Mouse (Mus musculus): ENCODE data around the gene Gm9844.

DNA sequence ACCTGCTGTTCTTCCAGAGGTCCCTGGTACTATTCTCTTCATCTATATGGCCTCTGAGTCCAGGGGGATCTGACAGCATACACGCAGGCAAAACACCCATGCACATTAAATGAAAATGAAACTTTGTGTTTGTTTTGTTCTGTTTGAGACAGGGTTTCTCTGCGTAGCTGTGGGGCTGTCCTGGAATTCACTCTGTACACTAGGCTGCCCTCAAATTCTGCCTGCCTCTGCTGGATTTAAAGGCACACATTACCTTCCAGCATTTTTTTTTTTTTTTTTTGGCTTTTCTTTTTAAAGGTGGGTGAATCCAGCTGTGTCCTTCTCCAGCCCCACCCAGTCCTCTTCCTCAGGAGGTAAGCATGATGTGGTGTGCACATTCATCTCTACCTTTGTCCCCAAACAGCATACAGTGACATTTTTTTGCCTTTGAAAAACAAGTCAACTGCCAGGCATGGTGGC is 30.1 kb downstream of the Gm9844 start:
- TF ChIP-seq EP300 (IDR thresholded peaks at IDR 0.05; ENCODE audit: low read depth) (no peak), CTCF (IDR thresholded peaks at IDR 0.05; ENCODE audit: low read depth) (no peak)
